Mouse (Mus musculus): ENCODE measurements at regions not wholly inside any gene's neighbourhood (a gene's known extent, or its start where the extent isn't known, plus 50 kb on each side); places are given as distances from the start of the nearest gene placed in this dataset.

DNA sequence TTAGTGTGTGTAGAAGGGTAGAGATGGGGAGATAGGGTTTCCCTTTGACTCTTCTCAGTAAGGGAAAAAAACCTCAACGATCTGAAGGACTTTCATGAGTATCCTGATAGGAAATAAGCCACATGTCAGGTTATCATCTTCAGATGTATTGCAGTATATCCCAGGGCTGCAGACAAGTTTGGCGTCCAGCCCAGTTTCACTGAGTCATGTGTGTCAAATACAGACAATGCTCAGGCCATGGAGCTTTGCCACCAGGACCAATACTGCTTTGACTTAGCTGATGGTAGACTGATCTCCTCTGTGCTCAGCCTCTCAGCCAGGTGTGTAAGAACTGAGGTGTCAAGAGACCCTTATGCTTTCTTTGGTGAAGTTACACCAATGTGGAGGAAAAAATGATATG lies 62.9 kb downstream of the Cst10 start:
- in situ Hi-C loops (cut with MboI, MseI): no loop called here

- in situ Hi-C loops (cut with MboI, MseI): no loop called here
Observed at GRCm38 (mm10) chr2:149472411-149472810, 67.6 kb downstream of the Cst10 start.

GRCm38 (mm10) chr2:149493280-149493988 lies 88.6 kb downstream of the Cst10 start:
- in situ Hi-C loops (cut with MboI, MseI): no loop called here

DNA sequence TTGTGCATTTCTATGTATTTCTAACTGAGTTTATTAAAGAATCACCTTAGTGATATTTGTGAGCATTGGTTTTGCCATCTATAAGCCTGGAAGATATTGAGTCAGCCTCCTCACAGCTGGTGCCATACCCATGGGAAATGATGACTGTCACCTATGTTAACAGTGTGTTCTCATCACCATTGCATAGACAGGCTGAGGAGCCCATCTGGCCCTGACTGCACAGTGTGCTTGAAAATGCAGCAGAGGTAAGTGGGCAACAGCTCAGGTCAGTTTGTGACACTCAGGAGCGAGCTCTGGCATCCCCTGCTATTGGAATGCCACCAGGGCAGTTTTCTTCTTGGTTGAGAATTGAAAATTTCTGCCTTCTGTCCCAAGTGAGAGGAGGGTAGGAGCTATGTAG lies 108.0 kb downstream of the Cst10 start:
- in situ Hi-C loops (cut with MboI, MseI): no loop called here

DNA sequence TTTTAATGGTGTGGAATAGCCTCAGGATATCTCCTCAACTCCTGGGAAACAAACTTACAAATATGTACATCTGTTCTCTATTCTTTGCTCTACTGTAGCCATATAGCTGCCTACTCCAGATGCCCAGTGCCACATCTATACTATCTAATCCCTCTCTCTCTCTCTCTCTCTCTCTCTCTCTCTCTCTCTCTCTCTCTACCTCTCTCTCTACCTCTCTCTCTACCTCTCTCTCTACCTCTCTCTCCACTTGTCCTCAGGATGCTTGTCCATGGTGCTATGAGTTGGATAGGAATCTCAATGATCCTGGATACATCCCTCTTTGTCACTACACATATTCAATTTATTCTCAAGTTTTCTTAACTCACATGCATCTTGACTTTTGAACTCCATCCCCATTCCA lies 119.6 kb downstream of the Cst10 start:
- in situ Hi-C loops (cut with MboI, MseI): no loop called here

DNA sequence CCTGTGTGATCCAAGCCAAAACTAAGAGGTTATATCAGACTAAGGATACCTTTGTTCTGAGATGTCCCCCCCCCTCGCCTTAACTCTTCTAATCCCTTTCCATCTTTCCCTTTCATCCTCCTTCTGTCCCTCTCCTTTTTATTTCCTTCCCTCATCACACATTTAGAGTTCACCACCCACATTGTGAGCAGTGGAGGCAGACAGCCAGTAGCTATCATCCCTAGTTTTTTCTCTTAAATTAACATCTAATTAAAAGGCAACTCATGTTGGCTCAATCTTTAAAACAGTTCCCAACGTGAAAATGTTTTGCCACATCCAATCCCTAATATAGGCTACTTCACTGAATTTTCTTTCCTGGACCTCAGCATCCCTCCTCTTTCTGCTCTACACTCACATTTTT lies 138.0 kb downstream of the Cst10 start:
- in situ Hi-C loops (cut with MboI, MseI): no loop called here

DNA sequence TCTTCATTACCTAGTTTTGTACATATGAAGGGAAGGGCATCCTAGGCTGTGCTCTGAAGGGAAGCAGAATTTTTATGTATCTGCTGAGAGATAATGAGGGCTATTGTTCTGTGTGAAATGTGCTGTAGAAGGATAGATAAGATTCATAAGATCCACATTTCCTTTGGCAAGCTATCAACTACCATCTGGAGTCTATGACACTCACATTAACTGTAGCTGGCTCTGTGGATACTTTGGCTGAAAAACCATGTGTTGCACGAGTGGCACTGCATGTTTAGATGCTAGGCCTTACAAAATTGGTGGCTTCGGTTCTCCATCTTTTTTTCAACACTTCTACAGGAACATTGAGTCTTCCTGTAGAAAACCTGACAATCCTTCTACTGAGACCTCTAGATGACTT lies 140.9 kb downstream of the Cst10 start:
- in situ Hi-C loops (cut with MboI, MseI): no loop called here

GRCm38 (mm10) chr2:149546639-149547200 lies 141.9 kb downstream of the Cst10 start:
- in situ Hi-C loops (cut with MboI, MseI): no loop called here

DNA sequence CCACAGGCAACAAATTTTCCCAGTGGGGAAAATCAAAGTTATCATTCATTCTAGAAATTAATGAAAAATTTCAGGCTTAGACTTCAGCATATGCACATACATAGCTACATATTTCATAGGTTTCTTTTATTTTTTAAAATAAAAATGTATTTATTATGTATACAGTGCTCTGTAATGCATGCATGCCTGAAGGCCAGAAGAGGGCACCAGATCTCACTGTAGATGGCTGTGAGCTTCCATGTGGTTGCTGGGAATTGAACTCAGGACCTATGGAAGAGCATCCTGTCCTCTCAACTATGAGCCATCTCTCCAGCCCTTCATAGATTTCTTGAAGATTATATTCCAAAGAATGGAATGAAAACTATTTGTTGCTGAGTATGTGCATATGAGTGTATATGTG lies 150.4 kb downstream of the Cst10 start:
- in situ Hi-C loops (cut with MboI, MseI): no loop called here

DNA sequence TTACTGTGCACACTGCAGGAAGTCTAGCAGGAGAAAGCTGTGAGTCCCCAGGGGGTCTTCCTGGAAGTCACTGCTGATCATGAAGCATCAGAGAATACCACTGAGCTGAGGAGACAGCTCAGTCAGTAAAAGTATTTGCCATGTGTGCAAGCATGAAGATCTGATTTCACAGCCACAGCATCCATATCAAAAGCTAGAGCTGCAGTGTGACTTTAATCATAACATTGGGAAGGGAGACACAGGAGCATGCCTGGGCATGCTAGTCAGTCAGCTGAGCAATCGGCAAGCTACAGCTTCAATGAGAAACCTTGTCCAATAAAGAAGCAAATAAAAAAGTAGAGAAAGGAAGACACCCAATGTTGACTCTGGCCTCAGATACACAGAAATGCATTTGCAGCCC lies 168.9 kb downstream of the Cst10 start:
- in situ Hi-C loops (cut with MboI, MseI): no loop called here

GRCm38 (mm10) chr2:149602581-149602980 lies 197.7 kb downstream of the Cst10 start:
- in situ Hi-C loops (cut with MboI, MseI): no loop called here

DNA sequence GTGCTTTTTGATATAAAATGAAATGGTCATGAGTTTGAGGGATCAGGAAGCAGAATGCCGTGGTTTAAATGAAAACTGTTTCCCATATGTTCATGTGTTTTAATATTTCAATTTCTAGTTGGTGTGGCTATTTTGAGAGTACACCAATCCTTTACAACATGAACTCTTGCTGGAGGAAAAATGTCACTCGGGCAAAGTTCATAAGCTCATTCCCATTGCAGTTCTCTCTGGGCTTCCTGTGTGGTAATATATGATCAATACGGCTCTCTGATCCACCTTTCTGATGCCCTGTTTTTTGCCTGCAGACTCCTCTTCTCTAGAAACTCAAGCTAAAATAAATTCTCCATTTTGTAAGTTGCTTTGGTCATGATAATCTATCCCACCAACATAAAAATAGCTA lies 208.5 kb downstream of the Cst10 start:
- in situ Hi-C loops (cut with MboI, MseI): no loop called here

DNA sequence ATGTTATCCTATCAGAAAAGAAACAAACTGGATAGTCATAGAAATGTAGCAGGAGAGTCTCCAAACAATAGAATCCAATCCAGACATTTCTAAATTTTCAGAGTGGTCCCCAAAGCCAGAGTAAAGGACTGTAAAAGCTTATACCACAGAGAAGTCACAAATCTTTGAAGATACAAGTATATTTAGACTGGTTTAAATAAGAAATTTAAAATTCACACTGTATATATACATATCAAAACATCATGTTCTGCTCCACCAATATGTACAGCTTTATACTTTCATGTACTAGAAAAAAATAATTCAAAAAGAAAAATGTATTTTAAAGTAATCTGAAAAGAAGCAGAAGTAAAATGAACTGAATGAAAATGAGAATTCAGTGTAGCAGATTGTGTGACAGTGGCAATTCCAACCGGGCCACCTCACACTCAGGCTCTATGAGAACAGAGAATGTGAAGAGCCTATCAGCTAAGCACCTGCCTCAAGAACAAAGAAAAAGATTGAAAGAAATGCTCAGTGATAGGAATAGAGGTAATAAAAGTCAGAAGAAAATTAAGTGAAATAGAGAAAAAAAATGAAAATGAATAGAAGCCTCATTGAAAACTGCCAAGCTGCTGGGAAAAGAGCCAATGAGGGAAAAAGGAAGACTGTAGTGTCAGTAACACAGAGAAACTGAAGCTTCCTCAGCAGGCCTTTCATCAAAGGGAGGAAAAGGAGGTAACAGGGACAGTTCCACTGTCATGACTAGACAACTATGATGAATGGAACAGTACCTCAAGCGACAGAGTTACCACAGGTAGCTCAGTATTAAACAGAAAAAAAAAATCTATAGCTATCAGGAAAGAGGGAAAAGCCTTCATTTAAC lies 209.5 kb downstream of the Cst10 start:
- in situ Hi-C loops (cut with MboI, MseI): no loop called here

GRCm38 (mm10) chr2:149625626-149626025 lies 203.4 kb upstream of the Syndig1 start:
- in situ Hi-C loops (cut with MboI, MseI): no loop called here

GRCm38 (mm10) chr2:149641207-149641606 lies 187.8 kb upstream of the Syndig1 start:
- in situ Hi-C loops (cut with MboI, MseI): no loop called here

GRCm38 (mm10) chr2:149651829-149652228 lies 177.2 kb upstream of the Syndig1 start:
- in situ Hi-C loops (cut with MboI, MseI): no loop called here

GRCm38 (mm10) chr2:149661086-149661485 lies 167.9 kb upstream of the Syndig1 start:
- in situ Hi-C loops (cut with MboI, MseI): no loop called here

GRCm38 (mm10) chr2:149664377-149664776 lies 164.6 kb upstream of the Syndig1 start:
- in situ Hi-C loops (cut with MboI, MseI): no loop called here

GRCm38 (mm10) chr2:149666412-149666811 lies 162.6 kb upstream of the Syndig1 start:
- in situ Hi-C loops (cut with MboI, MseI): no loop called here

GRCm38 (mm10) chr2:149671870-149672269 lies 157.1 kb upstream of the Syndig1 start:
- in situ Hi-C loops (cut with MboI, MseI): no loop called here

DNA sequence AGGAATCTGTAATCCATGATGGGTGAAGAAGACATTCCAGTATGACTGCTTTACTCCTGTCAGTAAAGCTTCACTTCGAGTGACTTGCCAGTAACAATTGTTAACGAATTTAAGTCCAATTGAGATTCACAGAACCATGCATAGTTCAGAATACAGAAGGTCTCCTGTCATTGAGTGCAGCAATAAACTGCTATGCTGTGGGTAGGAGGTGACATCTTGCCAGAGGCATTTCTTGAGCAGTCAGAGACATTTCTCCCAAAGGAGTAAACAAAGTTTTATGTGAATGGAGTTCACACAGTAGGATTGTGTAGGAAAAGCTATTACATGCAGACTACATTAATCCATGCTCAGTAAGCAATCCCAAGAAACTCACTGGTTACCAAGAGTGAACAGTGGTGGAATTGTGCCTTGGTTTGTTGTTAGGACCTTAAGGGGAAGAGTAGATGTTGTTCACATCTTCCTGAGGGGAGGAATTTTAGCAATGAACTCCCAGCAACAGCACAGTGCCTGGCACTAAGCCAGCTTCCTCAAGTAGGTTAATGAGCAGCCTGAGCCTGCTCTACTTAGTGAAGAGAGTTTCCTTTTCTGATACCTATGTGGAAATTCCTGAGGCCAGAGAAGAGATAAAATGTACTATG lies 149.1 kb upstream of the Syndig1 start:
- in situ Hi-C loops (cut with MboI, MseI): loop anchor here (5.0 kb wide), 1 partner anchor 73 kb away; no protein-coding TSS in a partner anchor

GRCm38 (mm10) chr2:149722342-149722741 lies 106.7 kb upstream of the Syndig1 start:
- in situ Hi-C loops (cut with MboI, MseI): loop anchor here (5.0 kb wide), 1 partner anchor 385 kb away; no protein-coding TSS in a partner anchor
